Mouse (Mus musculus) MEL (cell line): Measurements from ENCODE around the gene H2-DMb1. TPM values are rescaled to one million over a fixed set of nuclear protein-coding genes. Genes with fewer than 3 reads are reported as not detected.

Experiments
- DNase-seq: peaks from one replicate; pipeline ENCODE4 v3.0.0; 2011; ENCODE audit warnings: low read depth, low spot score
- H3K27ac ChIP-seq: 2 replicates; pipeline ENCODE4 v1.5.1; 2012; ENCODE audit warnings: low read depth, mild to moderate bottlenecking, control low read depth, low read length, moderate library complexity; ENCODE audit not compliant: control insufficient read depth
- H3K27me3 ChIP-seq, 2 experiments: fragments of 150-350 bp in 1 of 2; sonication (generic) in 1 of 2; 2 replicates each; pipeline ENCODE4 v1.6.1; 2012; ENCODE audit warnings: low read length in 2 of 2, mild to moderate bottlenecking in 2 of 2, improper control_type of control experiment in 1 of 2, moderate library complexity in 1 of 2; ENCODE audit not compliant: insufficient read depth in 2 of 2, control insufficient read depth in 1 of 2
- H3K36me3 ChIP-seq, 2 experiments: 2 replicates each; pipeline ENCODE4 v1.6.1; 2012 to 2014; ENCODE audit warnings: low read length in 2 of 2, improper control_type of control experiment in 1 of 2, inconsistent platforms in 1 of 2, mild to moderate bottlenecking in 1 of 2; ENCODE audit not compliant: insufficient read depth in 2 of 2, control insufficient read depth in 1 of 2
- H3K4me1 ChIP-seq, 2 experiments: fragments of 150-350 bp in 1 of 2; sonication (generic) in 1 of 2; 2 replicates each; pipeline ENCODE4 v1.6.1; 2012; ENCODE audit warnings: low read length in 2 of 2, improper control_type of control experiment in 1 of 2, mild to moderate bottlenecking in 1 of 2; ENCODE audit not compliant: insufficient read depth in 2 of 2, control insufficient read depth in 1 of 2
- H3K4me3 ChIP-seq, 2 experiments: fragments of 150-350 bp in 1 of 2; sonication (generic) in 1 of 2; 2 replicates each; pipeline ENCODE4 v1.5.1; 2012; ENCODE audit warnings: low read depth in 2 of 2, low read length in 2 of 2, mild to moderate bottlenecking in 2 of 2, moderate library complexity in 2 of 2, control low read depth in 1 of 2, improper control_type of control experiment in 1 of 2; ENCODE audit not compliant: control insufficient read depth in 1 of 2, insufficient read depth in 1 of 2
- H3K79me2 ChIP-seq: 2 replicates; pipeline ENCODE4 v1.6.1; 2012; ENCODE audit warnings: mild to moderate bottlenecking, low read length, moderate library complexity; ENCODE audit not compliant: control insufficient read depth, poor library complexity, insufficient read depth
- H3K9ac ChIP-seq: 2 replicates; pipeline ENCODE4 v1.6.1; 2012; ENCODE audit warnings: low read depth, mild to moderate bottlenecking, control low read depth, low read length, moderate library complexity; ENCODE audit not compliant: control insufficient read depth, poor library complexity, severe bottlenecking
- H3K9me3 ChIP-seq: fragments of 150-350 bp; sonication (generic); replicated peaks from 2 replicates; pipeline ENCODE4 v1.6.1; 2012; ENCODE audit warnings: mild to moderate bottlenecking, low read length, improper control_type of control experiment, moderate library complexity; ENCODE audit not compliant: insufficient read depth
- BHLHE40 ChIP-seq: IDR thresholded peaks from 2 replicates; pipeline ENCODE4 v1.6.1; 2012; ENCODE audit warnings: low read depth, mild to moderate bottlenecking, inconsistent platforms, low read length, improper control_type of control experiment, borderline replicate concordance
- CHD1 ChIP-seq: IDR thresholded peaks from 2 replicates; pipeline ENCODE4 v1.6.1; 2012; ENCODE audit warnings: low read depth, mild to moderate bottlenecking, inconsistent platforms, low read length, improper control_type of control experiment
- E2F4 ChIP-seq: IDR thresholded peaks from 2 replicates; pipeline ENCODE4 v1.6.1; 2011; ENCODE audit warnings: low read depth, low read length, improper control_type of control experiment, borderline replicate concordance
- ELF1 ChIP-seq: IDR thresholded peaks from 2 replicates; pipeline ENCODE4 v1.6.1; 2014; ENCODE audit warnings: low read depth, mild to moderate bottlenecking, inconsistent platforms, low read length, improper control_type of control experiment, moderate library complexity
- ETS1 ChIP-seq: IDR thresholded peaks from 2 replicates; pipeline ENCODE4 v1.6.1; 2012; ENCODE audit warnings: low read depth, mild to moderate bottlenecking, inconsistent platforms, low read length, improper control_type of control experiment, moderate library complexity
- HCFC1 ChIP-seq: IDR thresholded peaks from 2 replicates; pipeline ENCODE4 v1.6.1; 2012; ENCODE audit warnings: low read depth, mild to moderate bottlenecking, inconsistent platforms, low read length, improper control_type of control experiment, moderate library complexity
- JUND ChIP-seq: IDR thresholded peaks from 2 replicates; pipeline ENCODE4 v1.6.1; 2011; ENCODE audit warnings: low read depth, mild to moderate bottlenecking, improper control_type of control experiment, low read length
- MAZ ChIP-seq: IDR thresholded peaks from 2 replicates; pipeline ENCODE4 v1.6.1; 2012; ENCODE audit warnings: low read depth, mild to moderate bottlenecking, inconsistent platforms, low read length, improper control_type of control experiment
- MXI1 ChIP-seq: IDR thresholded peaks from 2 replicates; pipeline ENCODE4 v1.6.1; 2011; ENCODE audit warnings: mild to moderate bottlenecking, low read depth, low read length, improper control_type of control experiment
- MYC ChIP-seq: IDR thresholded peaks from 2 replicates; pipeline ENCODE4 v1.6.1; 2011; ENCODE audit warnings: low read depth, mild to moderate bottlenecking, low read length, improper control_type of control experiment, moderate library complexity
- NRF1 ChIP-seq: IDR thresholded peaks from 2 replicates; pipeline ENCODE4 v1.6.1; 2014; ENCODE audit warnings: low read depth, mild to moderate bottlenecking, inconsistent platforms, low read length, improper control_type of control experiment, moderate library complexity; ENCODE audit not compliant: poor library complexity, insufficient read depth, severe bottlenecking
- POLR2A ChIP-seq, 2 experiments: IDR thresholded peaks; 2 replicates each; pipeline ENCODE4 v1.6.1; 2011 to 2012; ENCODE audit warnings: low read length in 2 of 2, mild to moderate bottlenecking in 2 of 2, control low read depth in 1 of 2, improper control_type of control experiment in 1 of 2, low read depth in 1 of 2, moderate library complexity in 1 of 2; ENCODE audit not compliant: control insufficient read depth in 1 of 2, insufficient read depth in 1 of 2, poor library complexity in 1 of 2
- POLR2AphosphoS2 ChIP-seq: IDR thresholded peaks from 2 replicates; pipeline ENCODE4 v1.6.1; 2011; ENCODE audit warnings: low read length, improper control_type of control experiment
- POLR2AphosphoS5 ChIP-seq: IDR thresholded peaks from 2 replicates; pipeline ENCODE4 v1.6.1; 2012; ENCODE audit warnings: low read depth, borderline replicate concordance, mild to moderate bottlenecking, inconsistent platforms, low read length, moderate library complexity, mixed read lengths
- SMC3 ChIP-seq: IDR thresholded peaks from 2 replicates; pipeline ENCODE4 v1.6.1; 2011; ENCODE audit warnings: low read depth, low read length, improper control_type of control experiment
- USF1 ChIP-seq: IDR thresholded peaks from 2 replicates; pipeline ENCODE4 v1.6.1; 2014; ENCODE audit warnings: low read depth, mild to moderate bottlenecking, inconsistent platforms, low read length, improper control_type of control experiment, moderate library complexity
- ZKSCAN1 ChIP-seq: IDR thresholded peaks from 2 replicates; pipeline ENCODE4 v1.6.1; 2012; ENCODE audit warnings: low read depth, mild to moderate bottlenecking, inconsistent platforms, low read length, improper control_type of control experiment, moderate library complexity
- ZMIZ1 ChIP-seq: IDR thresholded peaks from 2 replicates; pipeline ENCODE4 v1.6.1; 2012; ENCODE audit warnings: low read depth, mild to moderate bottlenecking, inconsistent platforms, low read length, improper control_type of control experiment, moderate library complexity
- polyA plus RNA-seq, 2 experiments: library from polyadenylated mRNA; stranded (reverse) in 1 of 2; unstranded in 1 of 2; fragments of >175 nt in 1 of 2; fragments of >200 nt in 1 of 2; gene quantifications; 2 replicates each; pipeline versions ENCODE4 v1.2.1 to v1.2.4; 2012; ENCODE audit warnings: low replicate concordance in 2 of 2, low read depth in 1 of 2; ENCODE audit not compliant: insufficient read length in 2 of 2, insufficient read depth in 1 of 2, missing spikeins in 1 of 2
- total RNA-seq: library from RNA; depleted of rRNA; stranded (reverse); fragments of 300-350 nt; gene quantifications from 2 replicates; pipeline ENCODE4 v1.2.3, GENCODE M21; 2012

The H2-DMb1 gene
- total and polyA plus RNA-seq, 3 experiments = 0.67 TPM; not detected in 2

- TF ChIP-seq ELF1 (no peak), ETS1 (peak; percentile 90), POLR2AphosphoS5 (no peak), USF1 (no peak), ZMIZ1 (no peak), POLR2AphosphoS2 (no peak), HCFC1 (peak; percentile 67; the same call in 1 of the 2 replicates), BHLHE40 (no peak), MYC (0 out of 2 replicates have a peak, but pooled peaks have one; percentile 31), ZKSCAN1 (no peak), CHD1 (no peak), POLR2A (IDR thresholded peaks at IDR 0.05; ENCODE audit: control insufficient read depth in 1 of 2, insufficient read depth in 1 of 2, low read depth in 1 of 2, low read length in 2 of 2, poor library complexity in 1 of 2) (peak in 1 of 2 experiments; percentile 40; a peak in 1 of 4 replicates), MAZ (peak; percentile 60; the same call in 1 of the 2 replicates), E2F4 (no peak), NRF1 (no peak; the same call in 1 of the 2 replicates), SMC3 (peak; percentile 81)
- TF ChIP-seq, all 39 proteins: peak for 15
Measured at GRCm38 (mm10) chr17:34204303-34205010, 51.6 kb downstream of the H2-DMb1 start (continued).

GRCm38 (mm10) chr17:34205021-34205745 lies 52.3 kb downstream of the H2-DMb1 start:
- no peaks in the 10 kb centered on the region for H3K9me3 ChIP-seq
- H3K79me2 ChIP-seq = peaks cover 13% of the 10 kb centered on the region
- H3K9ac ChIP-seq = peak overlapping the region; percentile 96
- peak; percentile 74 for DNase-seq
- peaks cover 0 to 13% of the 10 kb centered on the region in 2 experiments; a peak in 2 of 4 replicates for H3K36me3 ChIP-seq
- H3K27ac ChIP-seq = peak overlapping the region; percentile 65
- peaks cover 5 to 26% of the 10 kb centered on the region in 2 experiments for H3K4me1 ChIP-seq
- no peaks in the 10 kb centered on the region for H3K27me3 ChIP-seq
- TF ChIP-seq NRF1 (no peak), MXI1 (peak; percentile 11; the same call in 1 of the 2 replicates), POLR2A (IDR thresholded peaks at IDR 0.05; ENCODE audit: control insufficient read depth in 1 of 2, insufficient read depth in 1 of 2, low read depth in 1 of 2, low read length in 2 of 2, poor library complexity in 1 of 2) (peak; percentile 3 to 43; a peak in 1 of 4 replicates), ETS1 (0 out of 2 replicates have a peak, but pooled peaks have one; percentile 38), ZMIZ1 (peak; percentile 39; the same call in 1 of the 2 replicates), ZKSCAN1 (no peak), JUND (no peak)
- peak overlapping the region; percentile 65 to 97 for H3K4me3 ChIP-seq
